Comparison of ENCODE assay signal across 29 mouse cellular contexts in genomic region chrX:37184401-37184800, GRCm38 (mm10). TPM values are rescaled to one million over a fixed set of nuclear protein-coding genes. Genes with fewer than 3 reads are reported as not detected.
DNase-seq lines count a peak whose midpoint lies in the region; ATAC-seq and TF ChIP-seq lines count a peak whose summit lies in the region.
"Not testable (repeated sequence)": the region's sequence is repeated elsewhere in the genome, so short reads cannot be mapped to it uniquely, and the experiment has no call there.
"Had no signal": no experiment of that assay in that cellular context is flagged by ENCODE, and none has a peak within 500 bp of the region (broad histone marks: within the 10 kb centered on the region; RNA-seq: fewer than 3 reads in every experiment).

No protein-coding gene starts in this region.

- H3K9me3 ChIP-seq in heart, embryonic 14.5 days (ENCODE audit: control insufficient read depth, low read length); heart, postnatal 0 days (replicated peaks; ENCODE audit: control insufficient read depth, low read length); lung, embryonic 16.5 days (ENCODE audit: control insufficient read depth, low read length): not testable (repeated sequence)

- peak overlapping the region; percentile 40 for H3K4me3 ChIP-seq in cerebellum, adult 2 months (replicated peaks; ENCODE audit: insufficient read depth, low read depth, low read length)
- H3K4me3 ChIP-seq in heart, embryonic 14.5 days (ENCODE audit: control insufficient read depth in 1 of 2, insufficient read depth in 1 of 2, low read depth in 1 of 2, low read length in 2 of 2); heart, postnatal 0 days (ENCODE audit: low read depth, low read length); lung, embryonic 16.5 days (ENCODE audit: low read length): not testable (repeated sequence)

- H3K4me1 ChIP-seq in cerebellum, adult 2 months (ENCODE audit: control insufficient read depth, insufficient read depth, low read length); heart, embryonic 14.5 days (ENCODE audit: control insufficient read depth in 2 of 2, insufficient read depth in 2 of 2, low read length in 2 of 2); heart, postnatal 0 days (ENCODE audit: control insufficient read depth, insufficient read depth); lung, embryonic 16.5 days (replicated peaks; ENCODE audit: control insufficient read depth, insufficient read depth, low read length): not testable (repeated sequence)

- not testable (repeated sequence) for H3K9ac ChIP-seq in heart, embryonic 14.5 days (ENCODE audit: low read length); heart, postnatal 0 days (replicated peaks; ENCODE audit: low read depth, low read length); lung, embryonic 16.5 days (ENCODE audit: low read length)

- not testable (repeated sequence) for H3K27ac ChIP-seq in cerebellum, adult 2 months (ENCODE audit: insufficient read depth, low read length); heart, embryonic 14.5 days (replicated peaks in 1 of 2; ENCODE audit: control insufficient read depth in 1 of 2, insufficient read depth in 1 of 2, low read depth in 2 of 2, low read length in 2 of 2); heart, postnatal 0 days (ENCODE audit: low read depth); lung, embryonic 16.5 days (ENCODE audit: low read length)

- H3K36me3 ChIP-seq in heart, embryonic 14.5 days (ENCODE audit: control insufficient read depth, insufficient read depth, low read length): peaks cover 17% of the 10 kb centered on the region; the same call in 1 of the 2 replicates
- not testable (repeated sequence) for H3K36me3 ChIP-seq in heart, postnatal 0 days (replicated peaks; ENCODE audit: control insufficient read depth, insufficient read depth, low read length); lung, embryonic 16.5 days (ENCODE audit: control insufficient read depth, insufficient read depth, low read length)

- TF ChIP-seq EP300 in heart, postnatal 0 days (IDR thresholded peaks at IDR 0.05; ENCODE audit: low read depth): not testable (repeated sequence)

- TF ChIP-seq POLR2A in cerebellum, adult 2 months (IDR thresholded peaks at IDR 0.05; ENCODE audit: borderline replicate concordance, insufficient read depth, low read length): not testable (repeated sequence)

- H3K4me2 ChIP-seq in heart, embryonic 14.5 days (ENCODE audit: low read length): peak overlapping the region; percentile 31
- H3K4me2 ChIP-seq in heart, postnatal 0 days (ENCODE audit: low read depth, low read length): peak overlapping the region; percentile 18; the same call in 1 of the 2 replicates
- H3K4me2 ChIP-seq in lung, embryonic 16.5 days (ENCODE audit: low read depth, low read length): peak overlapping the region; percentile 35

- ATAC-seq in frontal cortex, adult (ENCODE audit: low TSS enrichment): peak; percentile 47; the same call in 1 of the 2 replicates
- ATAC-seq in heart, embryonic 14.5 days (ENCODE audit: insufficient number of reproducible peaks, insufficient read depth, low FRiP score, low read depth); heart, postnatal 0 days (ENCODE audit: insufficient read depth, low read depth); lung, embryonic 16.5 days (ENCODE audit: low read depth): not testable (repeated sequence)

- peak; percentile 17 for DNase-seq in brain, adult 2 months (ENCODE audit: low read depth, low spot score)
- peak in 1 of 2 experiments; percentile 21 for DNase-seq in cerebellum, adult 2 months
- DNase-seq in cerebellum, postnatal 10 days: peak; percentile 4 to 13
- not testable (repeated sequence) for DNase-seq in heart, postnatal 0 days (ENCODE audit: low spot score)

- 14% methylated on average over 5 of the region's 8 CpGs for WGBS in cerebellum, adult 2 months
- WGBS in heart, embryonic 14.5 days: 38% methylated on average over 8 of the region's 8 CpGs
- WGBS in heart, postnatal 0 days: 43% methylated on average over 8 of the region's 8 CpGs
- 37% methylated on average over 6 of the region's 8 CpGs for WGBS in lung, embryonic 16.5 days

- not testable (repeated sequence) for TF ChIP-seq CTCF in cerebellum, adult 2 months (IDR thresholded peaks at IDR 0.05; ENCODE audit: borderline replicate concordance, insufficient read depth, low read depth, low read length); heart, postnatal 0 days (IDR thresholded peaks at IDR 0.05; ENCODE audit: low read depth)

- not testable (repeated sequence) for H3K27me3 ChIP-seq in cerebellum, adult 2 months (ENCODE audit: control insufficient read depth, insufficient read depth, low read length); heart, embryonic 14.5 days (ENCODE audit: control insufficient read depth, insufficient read depth, low read length); heart, postnatal 0 days (ENCODE audit: control insufficient read depth, insufficient read depth, low read length); lung, embryonic 16.5 days (ENCODE audit: control insufficient read depth, insufficient read depth, low read depth, low read length)

RNA-seq across cellular contexts. Expression of gene Ndufa1, which starts 6.6 kb away (rescaled TPM):
- 567 TPM in 2 replicates for polyA plus RNA-seq in cerebellum, adult 2 months (2012; rRNA removed)
- 948 and 990 TPM in 2 replicates for polyA plus RNA-seq in heart, embryonic 14.5 days (2014; fragmentation: Nextera tagmentation; extraction: Ambion mirVana)
- total RNA-seq in heart, postnatal 0 days (2014; rRNA removed; ENCODE audit: low replicate concordance): 337 and 420 TPM in 2 replicates
- polyA plus RNA-seq in heart, postnatal 0 days (2015; fragmentation: Nextera tagmentation; extraction: Ambion mirVana): 1,804 and 1,915 TPM in 2 replicates
- polyA plus RNA-seq in lung, embryonic 16.5 days (2015; fragmentation: Nextera tagmentation; extraction: Ambion mirVana): 419 and 439 TPM in 2 replicates

RNA-seq across cellular contexts. Expression of gene Rnf113a1, which starts 6.6 kb away (rescaled TPM):
- polyA plus RNA-seq in cerebellum, adult 2 months (2012; rRNA removed): 8.3 and 9.5 TPM in 2 replicates
- 6.3 and 7.4 TPM in 2 replicates for polyA plus RNA-seq in heart, embryonic 14.5 days (2014; fragmentation: Nextera tagmentation; extraction: Ambion mirVana)
- not detected in 2 replicates for total RNA-seq in heart, postnatal 0 days (2014; rRNA removed; ENCODE audit: low replicate concordance)
- polyA plus RNA-seq in heart, postnatal 0 days (2015; fragmentation: Nextera tagmentation; extraction: Ambion mirVana): 5.5 and 5.6 TPM in 2 replicates
- 7.8 and 9.0 TPM in 2 replicates for polyA plus RNA-seq in lung, embryonic 16.5 days (2015; fragmentation: Nextera tagmentation; extraction: Ambion mirVana)

RNA-seq across cellular contexts. Expression of gene Akap14, which starts 15.8 kb away (rescaled TPM):
- 0.05 and 0.22 TPM in 2 replicates for polyA plus RNA-seq in cerebellum, adult 2 months (2012; rRNA removed)
- 0.15 and 0.22 TPM in 2 replicates for polyA plus RNA-seq in heart, embryonic 14.5 days (2014; fragmentation: Nextera tagmentation; extraction: Ambion mirVana)
- total RNA-seq in heart, postnatal 0 days (2014; rRNA removed; ENCODE audit: low replicate concordance): not detected in 2 replicates
- 0.05 and 0.07 TPM in 2 replicates for polyA plus RNA-seq in heart, postnatal 0 days (2015; fragmentation: Nextera tagmentation; extraction: Ambion mirVana)
- 0.89 and 1.2 TPM in 2 replicates for polyA plus RNA-seq in lung, embryonic 16.5 days (2015; fragmentation: Nextera tagmentation; extraction: Ambion mirVana)
- total RNA-seq: adrenal gland, adult 2 months; adrenal gland, postnatal 14 days; adrenal gland, postnatal 4 days; CH12.LX; common myeloid progenitor, adult 5-6 weeks; G1E; gastrocnemius, adult 8-10 months; gastrocnemius, postnatal 25 days; heart, adult 18-20 months; heart, postnatal 10 days; heart, postnatal 36 days had no signal
- polyA plus RNA-seq: adrenal gland, adult 2 months; forebrain, embryonic 14.5 days; G1E; intestine, embryonic 15.5 days had no signal

RNA-seq across cellular contexts. Expression of gene Gm9, which starts 26.4 kb away (rescaled TPM):
- not detected in 2 replicates for polyA plus RNA-seq in cerebellum, adult 2 months (2012; rRNA removed)
- not detected in 2 replicates for polyA plus RNA-seq in heart, embryonic 14.5 days (2014; fragmentation: Nextera tagmentation; extraction: Ambion mirVana)
- not detected in 2 replicates for total RNA-seq in heart, postnatal 0 days (2014; rRNA removed; ENCODE audit: low replicate concordance)
- polyA plus RNA-seq in heart, postnatal 0 days (2015; fragmentation: Nextera tagmentation; extraction: Ambion mirVana): not detected in 2 replicates
- not detected in 2 replicates for polyA plus RNA-seq in lung, embryonic 16.5 days (2015; fragmentation: Nextera tagmentation; extraction: Ambion mirVana)
- total RNA-seq: adrenal gland, adult 2 months; adrenal gland, postnatal 14 days; adrenal gland, postnatal 4 days; CH12.LX; common myeloid progenitor, adult 5-6 weeks; forebrain, postnatal 0 days; G1E; gastrocnemius, adult 8-10 months; gastrocnemius, postnatal 25 days; heart, adult 18-20 months; heart, postnatal 10 days; heart, postnatal 36 days had no signal
- polyA plus RNA-seq: adrenal gland, adult 2 months; brain, embryonic 14.5 days; embryonic facial prominence, embryonic 12.5 days; embryonic facial prominence, embryonic 15.5 days; forebrain, embryonic 11.5 days; forebrain, embryonic 14.5 days; forebrain, postnatal 0 days; G1E; gonadal fat pad, adult 2 months; hindbrain, embryonic 10.5 days; hindbrain, embryonic 13.5 days; hindbrain, embryonic 16.5 days; intestine, embryonic 15.5 days had no signal

RNA-seq across cellular contexts. Expression of gene Rhox1, which starts 37.7 kb away (rescaled TPM):
- not detected in 2 replicates for polyA plus RNA-seq in cerebellum, adult 2 months (2012; rRNA removed)
- polyA plus RNA-seq in heart, embryonic 14.5 days (2014; fragmentation: Nextera tagmentation; extraction: Ambion mirVana): not detected in 2 replicates
- not detected in 2 replicates for total RNA-seq in heart, postnatal 0 days (2014; rRNA removed; ENCODE audit: low replicate concordance)
- polyA plus RNA-seq in heart, postnatal 0 days (2015; fragmentation: Nextera tagmentation; extraction: Ambion mirVana): not detected in 2 replicates
- polyA plus RNA-seq in lung, embryonic 16.5 days (2015; fragmentation: Nextera tagmentation; extraction: Ambion mirVana): not detected in 2 replicates
- total RNA-seq: adrenal gland, adult 2 months; adrenal gland, postnatal 14 days; adrenal gland, postnatal 4 days; CH12.LX; common myeloid progenitor, adult 5-6 weeks; forebrain, postnatal 0 days; G1E; gastrocnemius, adult 8-10 months; gastrocnemius, postnatal 25 days; heart, adult 18-20 months; heart, postnatal 10 days; heart, postnatal 36 days had no signal
- polyA plus RNA-seq: adrenal gland, adult 2 months; brain, embryonic 14.5 days; embryonic facial prominence, embryonic 12.5 days; embryonic facial prominence, embryonic 15.5 days; forebrain, embryonic 11.5 days; forebrain, embryonic 14.5 days; forebrain, postnatal 0 days; G1E; gonadal fat pad, adult 2 months; hindbrain, embryonic 10.5 days; hindbrain, embryonic 13.5 days; hindbrain, embryonic 16.5 days; intestine, embryonic 15.5 days had no signal
